Mouse (Mus musculus) liver, embryonic 11.5 days (tissue): ENCODE measurements at regions not wholly inside any gene's neighbourhood (a gene's known extent, or its start where the extent isn't known, plus 50 kb on each side); places are given as distances from the start of the nearest gene placed in this dataset.

Experiments used
- ATAC-seq: fragments of 200-750 bp; cut with Nextera tagmentation; replicated peaks from 2 replicates; pipeline ENCODE4 v1.8.0; 2017; ENCODE audit warnings: moderate number of reproducible peaks, mild to moderate bottlenecking, moderate TSS enrichment, moderate library complexity; ENCODE audit not compliant: low FRiP score
- DNase-seq: peaks from one replicate; pipeline ENCODE4 v3.0.0-alpha.2; 2017; ENCODE audit warnings: low spot score
- H3K27ac ChIP-seq: fragments of 300-500 bp; sonication (generic); 2 replicates; pipeline ENCODE4 v1.5.1; 2014; ENCODE audit warnings: mild to moderate bottlenecking, low read depth, low read length, control low read depth
- H3K27me3 ChIP-seq: fragments of 300-500 bp; sonication (generic); replicated peaks from 2 replicates; pipeline ENCODE4 v1.6.1; 2014; ENCODE audit warnings: low read length, mixed read lengths; ENCODE audit not compliant: control insufficient read depth, insufficient read depth
- H3K36me3 ChIP-seq: fragments of 300-500 bp; sonication (generic); 2 replicates; pipeline ENCODE4 v1.6.1; 2014; ENCODE audit warnings: mild to moderate bottlenecking, low read length, moderate library complexity, mixed read lengths; ENCODE audit not compliant: control insufficient read depth, insufficient read depth
- H3K4me1 ChIP-seq: fragments of 300-500 bp; sonication (generic); replicated peaks from 2 replicates; pipeline ENCODE4 v1.6.1; 2014; ENCODE audit warnings: low read length, mixed read lengths; ENCODE audit not compliant: control insufficient read depth, insufficient read depth
- H3K4me2 ChIP-seq: fragments of 300-500 bp; sonication (generic); 2 replicates; pipeline ENCODE4 v1.6.1; 2014; ENCODE audit warnings: mild to moderate bottlenecking, control low read depth, moderate library complexity
- H3K4me3 ChIP-seq: fragments of 300-500 bp; sonication (generic); 2 replicates; pipeline ENCODE4 v1.5.1; 2014; ENCODE audit warnings: low read depth, low read length, control low read depth
- H3K9ac ChIP-seq: fragments of 300-500 bp; sonication (generic); 2 replicates; pipeline ENCODE4 v1.6.1; 2014; ENCODE audit warnings: low read depth, low read length, control low read depth
- H3K9me3 ChIP-seq: fragments of 300-500 bp; sonication (generic); 2 replicates; pipeline ENCODE4 v1.6.1; 2016; ENCODE audit warnings: low read length, inconsistent platforms, mixed read lengths; ENCODE audit not compliant: control insufficient read depth
- WGBS: fragments of 180-500 bp; shearing (Covaris S2); extraction: QIAGEN DNeasy Blood & Tissue Kit; methylation state at CpG from one replicate; pipeline ENCODE4 v1.1.7; 2014; 5-methylcytosine and 5-hydroxymethylcytosine counted together

DNA sequence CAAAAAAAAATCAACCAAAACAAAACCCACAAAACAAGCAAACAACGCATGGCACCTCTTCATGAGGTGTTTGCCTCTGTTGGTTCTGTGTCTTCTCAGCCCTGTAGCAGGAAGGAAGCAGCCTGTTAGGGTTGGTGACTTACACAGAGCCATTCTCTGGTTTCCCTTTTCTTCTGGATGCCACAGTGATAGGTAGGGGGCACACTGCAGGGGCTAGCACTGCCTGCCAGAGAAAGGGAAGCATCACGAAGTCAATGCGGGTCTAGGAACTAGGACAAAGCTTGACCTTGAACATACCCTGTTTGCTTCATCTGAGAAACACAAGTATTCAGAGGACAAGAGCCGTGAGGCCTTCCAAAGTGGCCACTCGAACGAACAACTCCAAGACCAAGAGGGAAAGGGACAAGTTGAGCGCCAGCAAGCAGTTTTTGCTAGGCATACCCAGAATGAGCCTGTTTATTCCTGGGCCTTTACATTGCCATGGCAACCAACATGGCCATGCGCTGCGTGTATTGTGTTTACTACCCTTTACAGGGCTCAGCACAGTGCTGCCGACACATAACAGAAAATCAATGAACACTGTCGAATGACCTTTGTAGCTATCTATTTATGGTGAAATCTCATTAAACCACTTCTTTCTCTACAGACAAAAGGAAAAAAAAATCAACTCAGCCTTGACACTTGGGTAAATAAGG, 91.9 kb upstream of the Dpt start:
- Histone ChIP-seq H3K9me3 (no peaks in the 10 kb centered on the region), H3K27me3 (no peaks in the 10 kb centered on the region), H3K4me1 (no peaks in the 10 kb centered on the region), H3K36me3 (no peaks in the 10 kb centered on the region), H3K9ac (no peak overlapping the region), H3K4me2 (no peak overlapping the region), H3K27ac (no peak overlapping the region), H3K4me3 (no peak overlapping the region)
- DNase-seq: no peak
- 80% methylated on average over 11 of the region's 11 CpGs for WGBS
- 0 out of 2 replicates have a peak, but pooled peaks have one; percentile 43 for ATAC-seq

DNA sequence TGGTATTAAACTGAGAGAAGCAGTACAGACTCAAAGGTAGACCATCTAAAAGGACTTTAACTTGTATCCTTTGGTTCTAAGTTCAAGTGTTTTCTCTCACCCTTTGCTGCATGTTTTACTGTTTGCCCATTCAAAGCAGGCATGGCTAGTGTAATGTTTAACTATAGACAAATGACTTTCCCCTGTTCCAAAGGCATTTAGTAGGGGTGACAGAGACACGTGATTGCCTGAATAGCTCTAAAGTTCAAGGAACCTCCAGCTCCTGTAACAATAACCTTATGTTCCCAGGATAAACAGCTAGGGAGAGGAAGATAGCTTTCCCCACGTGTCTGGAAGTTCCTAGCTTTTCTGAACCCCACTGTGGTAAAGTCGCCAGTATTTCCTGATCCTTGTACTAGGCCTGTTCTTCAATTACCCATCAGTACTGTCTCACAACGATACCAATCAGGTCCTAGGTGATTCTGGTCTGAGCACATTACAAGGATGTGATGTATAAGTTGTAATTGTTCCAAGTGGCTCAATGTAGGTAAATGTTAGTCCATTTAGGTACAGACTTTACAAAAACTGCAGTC, 92.8 kb upstream of the Dpt start:
- H3K4me1 ChIP-seq: no peaks in the 10 kb centered on the region
- WGBS: 60% methylated on average over 4 of the region's 4 CpGs

DNA sequence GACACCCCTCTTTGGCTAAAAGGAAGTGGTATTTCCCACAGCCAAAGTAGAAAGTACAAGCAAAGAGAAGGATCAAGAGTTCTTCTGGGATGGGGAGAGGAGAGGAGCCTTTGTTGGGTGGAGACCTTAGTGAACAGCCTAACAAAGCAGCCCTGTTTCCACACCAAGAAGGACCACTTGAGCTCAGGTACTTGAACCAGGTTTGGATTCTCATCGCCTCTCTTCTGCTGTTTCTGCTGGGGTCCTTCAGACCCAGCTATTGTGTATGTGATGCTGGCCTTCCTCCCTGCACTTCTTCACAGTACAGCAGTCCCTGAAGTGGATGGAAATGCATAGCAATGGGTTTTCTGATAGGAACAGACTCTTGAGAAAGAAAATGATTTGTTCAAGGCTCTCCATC, 106.4 kb upstream of the Dpt start:
- ATAC-seq (no peak), DNase-seq (no peak)
- no peak overlapping the region for H3K4me2 ChIP-seq
- H3K4me1 ChIP-seq: no peaks in the 10 kb centered on the region
- no peak overlapping the region for H3K9ac ChIP-seq
- H3K36me3 ChIP-seq: no peaks in the 10 kb centered on the region
- 79% methylated on average over 1 of the region's 1 CpGs for WGBS
- no peaks in the 10 kb centered on the region for H3K9me3 ChIP-seq
- no peaks in the 10 kb centered on the region for H3K27me3 ChIP-seq
- no peak overlapping the region for H3K27ac ChIP-seq
- H3K4me3 ChIP-seq: no peak overlapping the region

More for the DNA sequence above, 92.8 kb upstream of the Dpt start:
- DNase-seq (no peak), ATAC-seq (peak; percentile 51; the same call in 1 of the 2 replicates)
- Histone ChIP-seq H3K36me3 (no peaks in the 10 kb centered on the region), H3K9me3 (no peaks in the 10 kb centered on the region), H3K4me2 (no peak overlapping the region), H3K27ac (peak overlapping the region; percentile 62), H3K27me3 (no peaks in the 10 kb centered on the region), H3K9ac (no peak overlapping the region), H3K4me3 (no peak overlapping the region)

DNA sequence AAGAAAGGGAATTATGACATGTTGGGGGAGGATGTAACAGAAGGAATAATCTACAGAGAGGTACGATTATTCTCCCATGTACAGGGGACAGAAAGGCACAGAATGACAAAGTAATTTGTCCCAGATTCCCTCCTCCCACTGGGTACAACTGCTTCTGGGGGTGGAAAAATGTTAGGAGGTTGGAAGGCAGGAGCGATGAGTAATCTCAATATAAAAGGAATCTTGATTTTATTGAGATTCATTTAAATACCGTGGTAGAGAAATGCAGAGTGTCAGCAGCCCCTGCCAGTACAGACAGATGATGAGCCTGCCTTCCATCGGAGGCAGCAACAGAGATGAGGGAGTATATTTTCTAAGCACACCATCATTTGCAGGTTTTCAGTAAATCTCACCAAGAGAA, 107.1 kb upstream of the Dpt start:
- no peak overlapping the region for H3K9ac ChIP-seq
- no peaks in the 10 kb centered on the region for H3K9me3 ChIP-seq
- H3K27me3 ChIP-seq: no peaks in the 10 kb centered on the region
- H3K36me3 ChIP-seq: no peaks in the 10 kb centered on the region
- WGBS: 81% methylated on average over 4 of the region's 4 CpGs
- H3K4me3 ChIP-seq: no peak overlapping the region
- H3K27ac ChIP-seq: no peak overlapping the region
- H3K4me1 ChIP-seq: no peaks in the 10 kb centered on the region
- DNase-seq: no peak
- ATAC-seq: no peak
- H3K4me2 ChIP-seq: no peak overlapping the region

DNA sequence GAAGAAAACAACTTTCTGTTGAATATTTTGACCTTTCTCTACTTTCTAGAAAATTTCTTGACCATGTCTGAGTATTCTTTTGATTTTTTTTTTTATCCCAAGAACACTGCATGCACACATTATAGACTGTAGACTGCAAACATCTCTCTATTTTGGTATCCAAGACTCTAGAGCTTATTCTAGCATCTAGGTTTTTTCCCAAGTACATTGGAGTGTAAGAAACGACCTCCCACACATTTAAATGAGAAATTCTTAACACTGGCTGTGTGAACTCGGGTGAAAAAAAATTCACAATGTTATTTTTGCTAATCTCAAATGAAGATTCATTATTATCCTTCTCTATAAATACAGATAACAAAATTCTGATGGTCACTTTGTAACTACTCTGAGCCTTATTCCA, 112.0 kb upstream of the Dpt start:
- H3K4me2 ChIP-seq: no peak overlapping the region
- no peaks in the 10 kb centered on the region for H3K36me3 ChIP-seq
- no peak for DNase-seq
- no peaks in the 10 kb centered on the region for H3K4me1 ChIP-seq
- H3K9me3 ChIP-seq: no peaks in the 10 kb centered on the region
- ATAC-seq: no peak
- no peak overlapping the region for H3K27ac ChIP-seq
- no peak overlapping the region for H3K4me3 ChIP-seq
- H3K9ac ChIP-seq: no peak overlapping the region
- H3K27me3 ChIP-seq: no peaks in the 10 kb centered on the region
- WGBS: 47% methylated on average over 2 of the region's 2 CpGs

DNA sequence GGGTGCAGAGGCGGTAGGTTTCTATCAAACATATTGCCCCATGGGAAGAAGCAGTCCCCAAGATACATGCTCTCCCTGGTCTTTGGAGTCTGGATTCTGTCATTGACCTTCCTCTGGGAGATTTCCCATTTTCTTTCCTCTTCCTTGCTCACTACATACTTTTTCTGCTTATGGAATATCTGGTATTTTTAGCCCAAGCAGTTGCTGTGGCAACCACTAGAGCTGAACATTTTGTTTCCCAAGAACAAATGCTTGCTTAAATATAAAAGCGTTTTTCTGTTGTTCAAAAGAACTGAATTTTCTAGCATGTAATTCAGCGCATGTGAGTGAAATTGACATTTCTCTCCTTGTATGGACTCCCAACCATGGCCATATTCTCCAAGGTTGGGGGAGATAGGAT, 112.7 kb upstream of the Dpt start:
- 88% methylated on average over 3 of the region's 3 CpGs for WGBS
- Histone ChIP-seq H3K9ac (no peak overlapping the region), H3K4me3 (no peak overlapping the region), H3K36me3 (no peaks in the 10 kb centered on the region), H3K4me2 (no peak overlapping the region), H3K27me3 (no peaks in the 10 kb centered on the region), H3K4me1 (no peaks in the 10 kb centered on the region), H3K27ac (no peak overlapping the region), H3K9me3 (no peaks in the 10 kb centered on the region)
- no peak for ATAC-seq
- DNase-seq: no peak

DNA sequence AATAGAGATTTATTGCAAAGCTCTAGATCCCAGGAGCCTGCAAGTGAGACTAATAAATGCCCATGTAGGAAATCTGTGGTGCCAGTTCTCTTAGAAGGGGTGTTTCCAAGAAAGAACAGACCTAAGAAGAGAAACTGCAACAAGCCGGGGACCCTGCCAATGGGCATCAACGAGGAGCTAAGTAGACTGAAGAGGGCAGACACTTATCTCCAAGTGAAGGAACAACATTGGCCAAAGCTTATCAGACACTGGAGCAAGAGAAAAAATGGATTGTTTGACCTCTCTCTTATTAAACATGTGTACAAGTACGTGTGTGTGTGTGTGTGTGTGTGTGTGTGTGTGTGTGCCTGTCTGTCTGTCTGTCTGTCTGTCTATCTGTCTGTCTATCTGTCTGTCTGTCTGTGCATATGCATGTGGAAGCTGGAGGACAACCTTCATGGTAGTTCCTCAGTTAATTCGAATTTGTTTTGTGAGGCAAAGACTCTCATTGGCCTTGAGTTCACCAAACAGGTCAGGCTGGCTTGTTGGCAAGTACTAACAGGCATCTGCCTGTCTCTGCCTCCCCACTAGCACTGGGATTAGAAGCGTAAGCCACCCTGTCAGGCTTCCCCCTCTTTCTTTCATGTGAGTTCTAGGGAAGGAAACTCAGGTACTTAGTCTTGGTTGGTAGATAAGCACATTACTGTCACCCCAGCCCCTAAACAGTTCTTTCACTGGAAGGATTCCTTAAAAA, 113.4 kb upstream of the Dpt start:
- Histone ChIP-seq H3K27me3 (no peaks in the 10 kb centered on the region), H3K9me3 (no peaks in the 10 kb centered on the region), H3K4me1 (no peaks in the 10 kb centered on the region), H3K36me3 (no peaks in the 10 kb centered on the region), H3K4me3 (no peak overlapping the region), H3K9ac (no peak overlapping the region), H3K27ac (no peak overlapping the region), H3K4me2 (no peak overlapping the region)
- DNase-seq (no peak), ATAC-seq (no peak)
- WGBS: 74% methylated on average over 5 of the region's 5 CpGs

DNA sequence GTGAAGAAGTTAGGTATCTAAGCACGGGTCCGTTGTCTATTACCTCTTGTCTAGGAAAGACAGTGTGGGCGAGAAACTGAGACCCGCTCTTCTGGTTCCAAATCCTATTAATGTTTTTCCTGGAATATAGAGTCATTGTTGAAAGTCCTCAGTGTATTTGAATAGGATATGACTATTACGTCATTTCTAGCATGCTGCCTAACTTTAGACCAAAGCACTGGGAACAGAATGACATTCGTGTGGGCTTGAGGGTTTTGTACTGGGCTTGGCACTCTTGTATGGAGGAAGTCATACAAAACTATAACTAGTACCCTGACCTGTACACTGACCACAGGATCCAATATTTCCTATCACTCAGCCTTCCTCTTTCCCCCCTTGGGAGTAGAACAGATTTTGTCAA, 114.0 kb upstream of the Dpt start:
- ATAC-seq: no peak
- H3K36me3 ChIP-seq: no peaks in the 10 kb centered on the region
- H3K4me2 ChIP-seq: no peak overlapping the region
- no peaks in the 10 kb centered on the region for H3K27me3 ChIP-seq
- no peaks in the 10 kb centered on the region for H3K9me3 ChIP-seq
- H3K4me3 ChIP-seq: no peak overlapping the region
- H3K4me1 ChIP-seq: no peaks in the 10 kb centered on the region
- WGBS: 85% methylated on average over 6 of the region's 6 CpGs
- DNase-seq: no peak
- no peak overlapping the region for H3K9ac ChIP-seq
- H3K27ac ChIP-seq: no peak overlapping the region

DNA sequence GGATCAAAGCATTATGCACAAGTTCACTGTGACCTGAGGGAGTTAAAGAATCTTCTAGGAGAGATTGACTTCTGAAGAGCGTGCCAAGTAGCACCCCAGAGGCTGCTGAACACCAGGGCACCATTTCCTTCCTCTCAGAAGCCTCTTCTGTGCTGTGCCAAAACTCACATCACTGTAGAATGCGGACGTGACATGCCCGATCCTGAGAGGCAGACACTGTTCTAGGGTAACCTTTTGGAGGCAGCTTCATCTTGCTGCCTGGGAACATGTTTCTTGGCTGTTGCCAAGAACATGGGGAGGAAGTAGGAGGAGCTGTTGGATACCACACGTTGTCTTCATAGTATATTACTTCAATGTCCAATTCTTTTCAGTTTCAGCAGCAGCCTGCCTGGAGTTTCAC, 114.9 kb upstream of the Dpt start:
- Histone ChIP-seq H3K9me3 (no peaks in the 10 kb centered on the region), H3K4me3 (no peak overlapping the region), H3K27ac (no peak overlapping the region), H3K4me1 (no peaks in the 10 kb centered on the region), H3K4me2 (no peak overlapping the region), H3K27me3 (no peaks in the 10 kb centered on the region), H3K36me3 (no peaks in the 10 kb centered on the region), H3K9ac (no peak overlapping the region)
- 72% methylated on average over 5 of the region's 5 CpGs for WGBS
- DNase-seq (no peak), ATAC-seq (no peak)
